Mouse (Mus musculus) CH12.LX (cell line): Measurements from ENCODE around the gene Selenov. TPM values are rescaled to one million over a fixed set of nuclear protein-coding genes. Genes with fewer than 3 reads are reported as not detected.

Source experiments
- DNase-seq: peaks from one replicate; pipeline ENCODE4 v3.0.0-alpha.2; 2013; ENCODE audit errors: extremely low read depth
- H3K27ac ChIP-seq: 2 replicates; pipeline ENCODE4 v1.5.1; 2012; ENCODE audit warnings: low read depth, mild to moderate bottlenecking, control low read depth, moderate library complexity; ENCODE audit not compliant: insufficient read depth
- H3K27me3 ChIP-seq: replicated peaks from 2 replicates; pipeline ENCODE3; 2012; ENCODE audit warnings: inconsistent platforms
- H3K36me3 ChIP-seq, 2 experiments: replicated peaks in 1 of 2; 2 replicates each; pipeline versions ENCODE3 to v1.6.1; 2012; ENCODE audit warnings: inconsistent platforms in 1 of 2, low read length in 1 of 2, mild to moderate bottlenecking in 1 of 2, mixed read lengths in 1 of 2, moderate library complexity in 1 of 2; ENCODE audit not compliant: control insufficient read depth in 1 of 2, insufficient read depth in 1 of 2
- H3K4me1 ChIP-seq, 2 experiments: 2 replicates each; pipeline ENCODE4 v1.6.1; 2012; ENCODE audit warnings: inconsistent platforms in 1 of 2, moderate library complexity in 1 of 2; ENCODE audit not compliant: insufficient read depth in 2 of 2, control insufficient read depth in 1 of 2
- H3K4me2 ChIP-seq: 2 replicates; pipeline ENCODE4 v1.6.1; 2012; ENCODE audit warnings: low read depth, mild to moderate bottlenecking, control low read depth; ENCODE audit not compliant: poor library complexity, insufficient read depth, severe bottlenecking
- H3K4me3 ChIP-seq, 3 experiments: fragments of 150-350 bp in 1 of 3; sonication (generic) in 1 of 3; replicated peaks in 1 of 3; 2 replicates each; pipeline versions ENCODE3 to v1.5.1; 2011 to 2012; ENCODE audit warnings: low read depth in 2 of 3, low read length in 2 of 3, mild to moderate bottlenecking in 2 of 3, moderate library complexity in 2 of 3, control low read depth in 1 of 3, improper control_type of control experiment in 1 of 3, inconsistent platforms in 1 of 3, mixed read lengths in 1 of 3; ENCODE audit not compliant: poor library complexity in 1 of 3
- H3K79me2 ChIP-seq: replicated peaks from 2 replicates; pipeline ENCODE4 v1.6.1; 2012; ENCODE audit warnings: mild to moderate bottlenecking, moderate library complexity; ENCODE audit not compliant: control insufficient read depth, poor library complexity, insufficient read depth, severe bottlenecking; ENCODE audit errors: extremely low read depth
- H3K9ac ChIP-seq: 2 replicates; pipeline ENCODE4 v1.6.1; 2012; ENCODE audit warnings: low read depth, mild to moderate bottlenecking, control low read depth, moderate library complexity; ENCODE audit not compliant: insufficient read depth
- H3K9me3 ChIP-seq: replicated peaks from 2 replicates; pipeline ENCODE3; 2012; ENCODE audit warnings: low read length, inconsistent platforms, mixed read lengths
- CHD1 ChIP-seq: IDR thresholded peaks from 2 replicates; pipeline ENCODE4 v1.6.1; 2012; ENCODE audit warnings: low read depth, low read length, improper control_type of control experiment, inconsistent platforms
- ELF1 ChIP-seq: IDR thresholded peaks from 2 replicates; pipeline ENCODE4 v1.6.1; 2014; ENCODE audit warnings: low read depth, mild to moderate bottlenecking, inconsistent platforms, low read length, improper control_type of control experiment
- EP300 ChIP-seq: IDR thresholded peaks from 2 replicates; pipeline ENCODE4 v1.6.1; 2011; ENCODE audit warnings: low read length, improper control_type of control experiment
- ETS1 ChIP-seq: conservative IDR thresholded peaks from 2 replicates; pipeline ENCODE4 v1.6.1; 2012; ENCODE audit warnings: low read depth, mild to moderate bottlenecking, inconsistent platforms, low read length, improper control_type of control experiment, moderate library complexity
- MEF2A ChIP-seq: IDR thresholded peaks from 2 replicates; pipeline ENCODE4 v1.6.1; 2014; ENCODE audit warnings: low read depth, mild to moderate bottlenecking, inconsistent platforms, low read length, improper control_type of control experiment, borderline replicate concordance
- MXI1 ChIP-seq: IDR thresholded peaks from 2 replicates; pipeline ENCODE4 v1.6.1; 2011; ENCODE audit warnings: mild to moderate bottlenecking, low read depth, low read length, improper control_type of control experiment
- NELFE ChIP-seq: IDR thresholded peaks from 2 replicates; pipeline ENCODE4 v1.6.1; 2011; ENCODE audit warnings: low read depth, low read length, improper control_type of control experiment
- NRF1 ChIP-seq: IDR thresholded peaks from 2 replicates; pipeline ENCODE4 v1.6.1; 2014; ENCODE audit warnings: low read depth, mild to moderate bottlenecking, inconsistent platforms, low read length, improper control_type of control experiment, moderate library complexity
- POLR2A ChIP-seq: IDR thresholded peaks from 2 replicates; pipeline ENCODE4 v1.6.1; 2011; ENCODE audit warnings: low read depth, mild to moderate bottlenecking, improper control_type of control experiment, low read length
- RAD21 ChIP-seq: IDR thresholded peaks from 2 replicates; pipeline ENCODE4 v1.6.1; 2011; ENCODE audit warnings: low read depth, mild to moderate bottlenecking, low read length, improper control_type of control experiment, moderate library complexity
- RCOR1 ChIP-seq: conservative IDR thresholded peaks from 2 replicates; pipeline ENCODE4 v1.6.1; 2012; ENCODE audit warnings: low read depth, mild to moderate bottlenecking, inconsistent platforms, low read length, improper control_type of control experiment
- TBP ChIP-seq: conservative IDR thresholded peaks from 2 replicates; pipeline ENCODE4 v1.6.1; 2011; ENCODE audit warnings: low read depth, low read length, improper control_type of control experiment
- TCF12 ChIP-seq: IDR thresholded peaks from 2 replicates; pipeline ENCODE4 v1.6.1; 2014; ENCODE audit warnings: low read depth, mild to moderate bottlenecking, inconsistent platforms, low read length, improper control_type of control experiment
- USF1 ChIP-seq: IDR thresholded peaks from 2 replicates; pipeline ENCODE4 v1.6.1; 2014; ENCODE audit warnings: low read depth, mild to moderate bottlenecking, inconsistent platforms, low read length, improper control_type of control experiment
- ZMIZ1 ChIP-seq: IDR thresholded peaks from 2 replicates; pipeline ENCODE4 v1.6.1; 2012; ENCODE audit warnings: low read depth, mild to moderate bottlenecking, inconsistent platforms, low read length, improper control_type of control experiment
- ZNF384 ChIP-seq: IDR thresholded peaks from 2 replicates; pipeline ENCODE4 v1.6.1; 2012; ENCODE audit warnings: low read depth, low read length, improper control_type of control experiment, inconsistent platforms
- dilution Hi-C: fragments of 300-500 bp; cut with MboI; formaldehyde crosslinking; loops from 2 replicates; pipeline ENCODE4 v1.14.3; 2020; ENCODE audit warnings: low sequenced_read_pairs; ENCODE audit not compliant: extremely low pct_unique_long_range_greater_than_20kb, extremely low pct_ligation_motif_present
- in situ Hi-C: fragments of 300-500 bp; cut with MboI; formaldehyde crosslinking; loops from 3 replicates; pipeline ENCODE4 v1.14.3; 2019; ENCODE audit warnings: low sequenced_read_pairs, low pct_ligation_motif_present, low pct_unique_long_range_greater_than_20kb, mixed read lengths
- polyA plus RNA-seq: library from polyadenylated mRNA; unstranded; fragments of >175 nt; gene quantifications from 2 replicates; pipeline ENCODE4 v1.2.1, GENCODE M21; 2012; ENCODE audit warnings: low read depth; ENCODE audit not compliant: insufficient read length
- total RNA-seq, 2 experiments: library from RNA; depleted of rRNA; stranded (reverse); fragments of 300-350 nt in 1 of 2; fragments of >200 nt in 1 of 2; gene quantifications; 2 replicates each; pipeline ENCODE4 v1.2.3; 2012 to 2014

Selenov gene
- total and polyA plus RNA-seq, 3 experiments, result not detected

DNA sequence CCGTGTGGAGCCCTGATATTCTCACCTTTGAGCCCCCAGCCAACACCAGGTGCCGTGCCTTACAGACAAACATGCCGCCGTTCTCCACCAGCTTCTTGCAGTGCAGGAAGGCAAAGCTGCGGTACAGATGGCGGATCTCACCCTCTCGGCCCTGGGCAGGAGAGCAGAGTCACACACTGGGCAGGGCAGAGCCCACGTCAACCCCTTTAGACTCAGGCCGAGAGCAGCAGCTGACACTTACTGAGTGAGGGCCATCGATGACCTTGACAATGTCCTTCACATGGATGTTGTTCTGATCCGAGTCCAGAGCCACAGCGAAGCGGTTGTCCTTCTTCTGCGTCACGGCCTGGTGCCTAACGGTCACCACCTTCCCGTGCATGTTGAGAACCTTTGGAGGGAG is 27.7 kb upstream of the Selenov start:
- in situ Hi-C loops, result no loop called here
- H3K27ac ChIP-seq, result peak overlapping the region; percentile 9; the same call in 1 of the 2 replicates

DNA sequence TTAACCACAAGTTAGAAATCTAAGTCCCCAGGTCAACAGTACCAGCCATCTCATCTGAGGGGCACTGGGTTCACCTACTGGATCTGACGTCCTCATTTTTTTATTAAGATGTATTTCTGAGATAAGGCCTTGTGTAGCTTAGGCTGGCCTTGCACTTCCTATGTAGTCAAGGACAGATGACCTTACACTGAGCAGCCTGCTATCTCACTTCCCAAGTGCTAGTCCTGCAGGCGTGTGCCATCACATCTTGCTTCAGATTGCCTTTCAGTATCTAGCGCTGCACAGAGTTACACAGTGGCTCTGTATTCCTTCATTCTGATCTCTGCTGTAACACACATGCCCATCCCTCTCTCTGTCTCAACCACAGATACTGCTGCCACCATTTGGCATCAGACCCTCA is 27.1 kb upstream of the Selenov start:
- no peak for DNase-seq
- Histone ChIP-seq H3K4me3 (no peak overlapping the region), H3K4me2 (no peak overlapping the region), H3K27me3 (no peaks in the 10 kb centered on the region), H3K79me2 (no peaks in the 10 kb centered on the region), H3K4me1 (peaks cover 0 to under 1% of the 10 kb centered on the region in 2 experiments; a peak in 1 of 4 replicates)
- dilution Hi-C loops (no loop called here), in situ Hi-C loops (no loop called here)
- TF ChIP-seq NRF1, result no peak
- no peak for TF ChIP-seq RCOR1
- TF ChIP-seq MEF2A, result no peak
- no peak for TF ChIP-seq MXI1
- TF ChIP-seq, all 38 proteins: peak for 0
- Histone ChIP-seq H3K27ac (no peak overlapping the region), H3K36me3 (peaks cover 84 to 90% of the 10 kb centered on the region in 2 experiments), H3K9ac (no peak overlapping the region), H3K9me3 (no peaks in the 10 kb centered on the region)

More for the DNA sequence above, 27.7 kb upstream of the Selenov start:
- DNase-seq, result no peak
- TF ChIP-seq TCF12, result no peak
- TF ChIP-seq RAD21, result no peak
- no peak for TF ChIP-seq EP300
- no peak for TF ChIP-seq NELFE
- TF ChIP-seq ZNF384, result no peak
- TF ChIP-seq ELF1, result no peak
- no peak for TF ChIP-seq USF1
- no peak for TF ChIP-seq TBP
- TF ChIP-seq ZMIZ1, result no peak
- no peak for TF ChIP-seq CHD1
- TF ChIP-seq ETS1, result no peak
- no peak for TF ChIP-seq POLR2A
- no peak for TF ChIP-seq MEF2A
- H3K9ac ChIP-seq, result no peak overlapping the region
- no peaks in the 10 kb centered on the region for H3K9me3 ChIP-seq
- H3K4me1 ChIP-seq, result no peaks in the 10 kb centered on the region
- H3K4me2 ChIP-seq, result no peak overlapping the region
- no peak overlapping the region for H3K4me3 ChIP-seq
- H3K27me3 ChIP-seq, result no peaks in the 10 kb centered on the region
- dilution Hi-C loops, result no loop called here
- H3K36me3 ChIP-seq, result peaks cover 91 to 97% of the 10 kb centered on the region in 2 experiments
- H3K79me2 ChIP-seq, result no peaks in the 10 kb centered on the region
